Mouse (Mus musculus) ovary, adult 18-20 months (tissue): Measurements from ENCODE around the gene Pom121.

Source experiments
- DNase-seq: peaks from one replicate; pipeline ENCODE4 v3.0.0; 2022; ENCODE audit warnings: low spot score, mixed read lengths

The Pom121 gene

DNA sequence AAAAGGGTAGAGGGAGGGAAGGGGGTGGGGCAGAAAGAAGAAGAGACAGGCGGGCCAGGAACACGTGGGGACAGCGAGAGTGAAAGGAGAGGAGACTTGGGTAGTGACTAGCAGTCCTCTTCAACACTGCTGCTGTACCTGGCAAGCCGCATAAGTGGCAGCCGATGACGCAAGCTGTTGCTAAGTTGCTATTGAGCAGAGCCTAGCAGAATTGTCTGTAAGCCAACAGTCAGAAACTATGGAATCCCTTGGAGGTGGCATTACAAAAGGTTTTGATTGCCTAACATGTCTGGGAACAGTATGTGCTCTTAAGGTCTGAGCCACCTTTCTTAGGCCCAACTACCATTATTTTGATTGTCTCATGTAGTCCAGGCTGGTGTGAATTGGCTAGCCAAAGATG lies 26.0 kb downstream of the Pom121 start:
- DNase-seq = no peak

DNA sequence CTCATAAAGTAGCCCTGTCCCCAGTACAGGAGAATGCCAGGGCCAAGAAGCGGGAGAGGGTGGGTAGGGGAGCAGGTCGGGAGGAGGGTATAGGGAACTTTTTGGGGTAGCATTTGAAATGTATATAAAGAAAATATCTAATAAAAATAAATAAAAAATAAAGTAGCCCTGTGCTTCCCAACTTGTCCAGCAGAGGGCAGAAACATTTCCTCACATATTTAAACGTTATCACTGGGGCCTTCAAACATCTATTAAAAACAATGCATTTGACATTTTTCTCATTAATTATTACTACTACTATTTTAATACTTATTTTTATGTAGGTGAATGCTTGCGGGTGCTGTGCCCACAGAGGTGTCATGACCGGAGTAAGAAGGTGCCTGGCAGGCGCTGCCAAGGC lies 26.5 kb downstream of the Pom121 start:
- DNase-seq = no peak

DNA sequence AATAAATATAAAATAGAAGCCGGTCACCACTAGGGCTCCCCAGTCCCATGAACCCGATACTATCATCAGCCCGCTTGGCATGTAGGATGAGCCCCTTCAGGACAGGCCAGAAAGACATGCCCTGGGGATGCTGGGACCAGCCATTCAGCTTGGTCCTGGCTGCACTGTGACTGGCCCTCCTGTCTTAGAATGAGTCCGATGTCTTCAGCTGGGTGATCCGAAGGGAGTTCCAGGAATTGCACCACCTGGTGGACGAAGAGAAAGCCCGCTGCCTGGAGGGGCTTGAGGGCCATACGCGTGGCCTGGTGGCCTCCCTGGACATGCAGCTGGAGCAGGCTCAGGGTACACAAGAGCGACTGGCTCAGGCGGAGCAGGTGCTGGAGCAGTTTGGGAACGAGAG lies 30.8 kb downstream of the Pom121 start:
- DNase-seq = no peak

DNA sequence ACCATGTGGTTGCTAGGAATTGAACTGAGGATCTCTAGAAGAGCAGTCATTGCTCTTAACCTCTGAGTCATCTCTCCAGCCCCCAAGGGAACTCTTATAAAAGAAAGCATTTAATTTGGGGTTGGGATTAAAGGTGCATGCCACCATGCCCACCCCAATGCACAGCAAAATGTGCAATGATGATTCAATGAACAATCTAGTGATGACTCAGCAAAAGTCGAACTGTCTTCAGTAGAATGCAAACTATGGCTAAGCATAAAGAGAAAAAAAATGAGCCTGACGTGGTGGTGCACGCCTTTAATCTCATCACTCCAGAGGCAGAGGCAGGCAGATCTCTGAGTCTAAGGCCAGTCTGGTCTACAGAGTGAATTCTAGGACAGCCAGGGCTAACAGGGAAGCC lies 31.8 kb downstream of the Pom121 start:
- DNase-seq = no peak

DNA sequence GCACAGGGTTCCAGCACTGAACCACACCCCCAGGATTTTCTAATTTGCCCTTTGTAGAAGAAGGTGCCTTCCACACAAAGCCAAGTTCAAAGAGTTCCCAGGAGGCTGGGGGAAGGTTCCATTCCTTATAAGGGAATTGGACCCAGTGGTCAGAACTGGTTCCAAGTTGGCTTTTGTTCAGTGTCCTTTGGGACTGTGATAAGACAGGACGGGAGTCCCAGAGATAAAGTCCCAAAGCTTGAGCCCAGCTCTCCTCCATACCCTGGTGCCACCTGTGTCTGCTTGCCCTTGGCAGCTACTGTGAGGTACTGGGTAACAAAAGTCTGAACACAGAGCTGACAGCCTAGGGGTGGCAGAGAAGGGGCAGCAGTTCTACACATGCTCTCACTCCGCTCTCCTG lies 34.6 kb downstream of the Pom121 start:
- DNase-seq = peak; percentile 40

DNA sequence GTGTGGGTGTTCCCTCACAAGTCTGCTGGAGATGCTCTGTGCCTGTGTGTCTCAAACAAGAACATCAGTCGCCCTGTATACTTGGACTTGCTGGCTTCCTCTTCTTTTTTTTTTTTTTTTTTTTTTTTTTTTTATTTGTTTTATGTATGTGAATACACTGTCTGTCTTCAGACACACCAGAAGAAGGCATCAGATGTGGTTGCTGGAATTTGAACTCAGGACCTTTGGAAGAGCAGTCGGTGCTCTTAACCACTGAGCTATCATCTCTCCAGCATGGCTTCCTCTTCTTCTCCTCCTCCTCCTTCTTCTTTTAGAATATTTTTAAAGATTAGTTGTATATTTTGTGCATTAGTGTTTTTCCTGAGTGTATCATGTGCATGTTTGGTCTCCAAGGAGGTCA lies 36.8 kb downstream of the Pom121 start:
- peak; percentile 40 for DNase-seq

DNA sequence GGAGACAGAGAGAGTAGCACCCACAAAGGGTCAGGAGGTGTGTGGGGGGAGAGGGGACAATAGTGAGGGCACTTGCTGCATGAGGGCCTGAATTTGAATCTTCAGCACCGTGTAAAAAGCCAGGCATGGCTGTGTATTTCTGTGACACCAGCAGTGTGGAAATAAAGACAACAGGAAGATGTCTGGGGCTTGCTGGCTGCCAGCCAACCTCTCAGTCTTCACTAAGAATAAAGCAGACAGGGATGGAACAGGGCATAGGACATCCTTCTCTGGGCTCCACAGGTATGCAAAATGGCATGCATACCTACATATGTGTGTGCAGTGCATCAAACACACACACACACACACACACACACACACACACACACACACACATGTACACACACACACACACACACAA lies 38.3 kb downstream of the Pom121 start:
- DNase-seq = no peak

DNA sequence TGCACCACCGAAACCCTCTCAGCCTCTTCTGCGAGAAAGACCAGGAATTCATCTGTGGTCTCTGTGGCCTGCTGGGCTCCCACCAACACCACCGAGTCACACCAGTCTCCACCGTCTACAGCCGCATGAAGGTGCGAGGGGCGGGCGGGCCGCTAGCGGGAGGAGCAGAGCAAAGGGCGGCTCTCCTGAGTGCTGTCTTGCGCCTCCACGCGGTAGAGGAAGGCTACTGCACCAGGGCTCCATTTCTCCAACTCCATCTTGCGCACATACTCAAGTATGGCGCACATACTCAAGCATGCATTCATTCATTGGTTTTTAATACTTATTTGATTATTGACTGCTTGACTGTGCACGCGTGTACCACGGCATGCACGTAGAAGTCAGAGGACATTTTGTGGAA lies 40.8 kb downstream of the Pom121 start:
- DNase-seq = no peak

DNA sequence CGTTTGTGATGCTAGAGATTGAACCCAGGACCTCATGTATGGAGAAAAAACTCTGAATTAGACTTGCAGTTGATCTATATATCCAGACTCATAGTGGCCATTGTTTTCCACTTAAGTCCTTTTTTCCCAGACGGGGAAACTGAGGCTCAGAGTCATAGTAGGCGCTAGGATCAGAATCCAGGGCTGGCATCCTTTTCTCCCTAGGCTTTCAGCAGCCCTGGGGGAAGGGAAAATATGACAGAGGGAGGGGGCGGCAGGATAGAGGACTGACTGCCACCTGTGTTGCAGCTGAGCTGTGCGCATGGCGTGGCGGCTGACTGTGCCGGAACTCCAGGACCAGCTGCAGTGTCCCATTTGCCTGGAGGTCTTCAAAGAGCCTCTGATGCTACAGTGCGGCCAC lies 41.4 kb downstream of the Pom121 start, which contains the start of gene Trim50:
TSS of gene Trim50 (plus strand) at position 301 of the 400 bp plus-strand sequence.
- no peak for DNase-seq

DNA sequence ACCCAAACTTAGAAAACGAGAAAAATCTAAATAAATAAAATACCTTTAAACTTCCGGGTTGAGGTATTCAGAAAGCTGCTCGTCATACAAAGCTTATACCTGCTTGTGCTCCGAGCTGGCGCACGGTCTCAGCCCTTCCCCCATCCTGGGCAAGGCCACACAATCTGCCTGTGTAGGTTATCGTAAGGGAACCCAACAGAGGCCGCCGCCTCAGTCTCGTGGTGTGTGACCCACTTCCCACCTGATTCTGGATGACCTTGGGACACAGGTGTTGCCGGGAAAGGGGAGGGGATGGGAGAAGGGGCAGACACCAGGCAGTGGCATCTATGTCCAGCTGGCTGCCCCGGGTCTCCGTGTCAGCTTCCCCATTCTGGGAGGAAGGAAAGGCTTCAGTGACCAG lies 42.7 kb downstream of the Pom121 start:
- DNase-seq = no peak

DNA sequence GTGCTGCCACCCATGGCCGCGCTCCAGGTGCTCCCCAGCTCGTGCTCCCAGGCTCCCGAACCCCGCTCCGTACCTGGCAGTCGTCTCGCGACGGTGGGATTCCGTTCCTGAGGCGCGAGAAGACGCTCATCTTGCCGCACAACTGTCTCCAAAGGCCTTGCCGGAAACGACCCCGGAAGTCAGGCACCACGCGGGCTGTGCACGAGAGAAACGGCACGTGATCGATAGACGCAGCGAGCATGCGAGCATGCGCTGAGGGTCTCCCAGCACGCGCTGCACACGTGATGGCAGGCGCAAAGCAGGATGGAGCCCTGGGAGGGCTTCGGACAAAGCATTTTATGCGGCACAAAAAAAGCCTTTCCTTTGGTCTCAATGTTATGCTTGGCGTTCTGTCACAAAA lies 44.5 kb downstream of the Pom121 start, which contains the start of gene Fkbp6:
TSS of gene Fkbp6 (minus strand) at position 183 of the 400 bp plus-strand sequence.
- DNase-seq = no peak

DNA sequence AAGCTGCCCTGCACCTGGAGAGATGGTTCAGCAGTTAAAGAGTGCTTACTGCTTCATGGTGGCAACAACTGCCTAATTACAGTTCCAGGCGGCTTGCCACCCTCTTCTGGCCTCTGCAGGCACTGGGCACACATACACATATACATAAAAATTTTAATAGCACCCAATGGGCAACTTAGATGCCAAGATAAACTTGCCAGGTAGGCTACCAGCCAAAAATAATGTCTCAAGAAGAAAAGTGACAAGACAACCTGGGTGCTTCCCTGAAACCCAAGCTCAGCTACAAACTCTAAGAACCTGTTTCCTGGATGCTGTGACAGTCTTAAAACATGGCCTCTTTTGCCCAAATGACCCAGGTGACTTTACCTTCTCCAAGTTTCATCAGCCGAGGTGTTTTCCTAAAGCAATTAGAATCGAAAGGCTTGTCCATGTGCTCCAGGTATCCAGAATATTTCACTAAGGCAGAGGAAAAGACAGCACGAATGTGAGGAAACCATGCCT lies 46.8 kb downstream of the Pom121 start:
- DNase-seq = no peak

DNA sequence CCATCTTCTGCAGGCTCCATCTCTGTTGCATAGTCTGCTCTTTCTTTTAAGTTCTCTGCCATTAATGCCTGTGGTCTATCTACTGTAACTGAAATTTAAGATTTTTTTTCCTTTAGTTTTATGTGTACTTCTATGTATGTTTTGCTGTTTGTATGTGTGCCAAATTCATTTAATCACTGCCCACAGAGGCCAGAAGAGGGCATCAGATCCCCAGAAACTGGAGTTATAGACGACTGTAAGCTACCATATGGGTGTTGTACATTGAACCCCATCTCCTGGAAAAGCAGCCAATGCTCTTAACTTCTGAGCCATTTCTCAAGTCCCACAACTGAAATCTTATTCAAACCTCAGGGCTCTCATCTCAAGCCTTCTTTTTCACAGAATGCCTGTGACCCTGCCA lies 47.9 kb downstream of the Pom121 start:
- DNase-seq = no peak

DNA sequence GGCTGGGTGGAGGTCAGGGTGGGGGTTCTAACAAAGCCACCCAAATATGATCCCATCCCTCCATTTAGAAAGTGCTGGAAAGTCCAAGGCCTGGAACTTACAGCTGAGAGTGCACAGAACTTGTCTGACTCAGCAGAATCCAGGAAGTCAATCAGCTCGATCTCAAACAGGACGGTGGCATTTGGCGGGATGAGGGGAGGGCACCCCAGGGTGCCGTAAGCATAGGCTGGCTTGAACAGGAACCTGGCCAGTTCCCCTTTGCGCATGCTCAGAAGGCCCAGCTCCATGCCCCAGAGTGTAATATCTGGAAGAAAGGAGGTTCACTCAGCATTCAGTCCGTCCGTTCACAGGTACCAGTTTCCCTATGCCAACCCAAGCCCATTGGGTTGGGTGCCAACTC lies 48.4 kb downstream of the Pom121 start:
- no peak for DNase-seq

DNA sequence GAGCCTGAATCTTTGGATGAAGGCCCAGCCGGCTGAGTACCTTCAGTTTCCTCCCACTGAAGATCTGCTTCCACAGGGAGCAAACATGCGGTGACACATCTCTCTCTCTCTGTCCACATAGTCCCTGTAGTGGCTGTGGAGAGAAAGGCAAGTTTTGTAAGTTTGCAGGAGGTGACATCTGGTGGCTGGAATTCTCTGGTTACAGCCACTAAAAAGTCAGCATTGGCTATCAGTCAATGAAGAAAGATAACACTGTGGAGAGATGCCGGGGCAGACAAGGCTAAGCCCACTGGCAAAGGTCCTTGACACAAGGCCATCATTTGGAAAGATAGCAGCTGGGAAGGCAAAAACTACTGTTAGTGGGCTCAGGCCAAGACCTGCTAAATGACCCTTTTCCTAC lies 56.8 kb downstream of the Pom121 start:
- DNase-seq = peak; percentile 57

DNA sequence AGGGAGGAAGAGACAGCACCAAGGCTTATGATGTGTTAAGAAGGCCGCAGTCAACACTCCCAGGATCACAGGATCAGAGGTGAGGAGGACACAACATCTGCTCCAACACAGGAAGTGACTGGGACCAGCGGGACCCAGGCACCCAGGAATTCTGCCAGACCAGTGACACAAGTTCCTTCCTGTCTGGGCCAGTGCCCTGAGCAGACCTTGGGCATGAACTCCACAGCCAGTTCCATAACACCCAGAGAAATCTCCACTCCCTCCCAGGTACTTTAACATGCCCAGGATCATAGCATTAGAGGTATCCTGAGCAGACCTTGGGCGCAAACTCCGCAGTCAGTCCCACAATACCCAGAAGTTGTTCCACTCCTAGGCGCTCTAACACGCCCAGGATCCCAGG lies 63.2 kb downstream of the Pom121 start:
- DNase-seq = no peak

DNA sequence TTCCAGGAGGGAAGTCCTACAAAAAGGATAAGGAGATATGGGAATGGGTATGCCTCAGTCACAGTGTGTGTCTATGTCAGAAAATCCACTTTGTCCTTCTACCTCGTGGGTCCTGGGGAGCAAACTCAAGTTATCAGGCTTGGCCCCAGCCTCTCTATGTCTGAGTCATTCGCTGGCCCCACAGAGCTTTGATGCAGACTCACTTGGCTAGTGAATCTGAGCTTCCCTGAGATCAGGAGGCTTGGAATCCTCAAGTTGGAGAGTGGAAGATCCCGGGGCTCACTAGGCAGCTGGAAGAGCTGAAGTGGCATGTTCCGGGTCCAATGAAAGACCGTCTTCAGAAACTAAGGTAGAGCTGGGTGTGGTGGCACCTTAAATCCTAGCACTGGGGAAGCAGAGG lies 64.1 kb downstream of the Pom121 start:
- no peak for DNase-seq

DNA sequence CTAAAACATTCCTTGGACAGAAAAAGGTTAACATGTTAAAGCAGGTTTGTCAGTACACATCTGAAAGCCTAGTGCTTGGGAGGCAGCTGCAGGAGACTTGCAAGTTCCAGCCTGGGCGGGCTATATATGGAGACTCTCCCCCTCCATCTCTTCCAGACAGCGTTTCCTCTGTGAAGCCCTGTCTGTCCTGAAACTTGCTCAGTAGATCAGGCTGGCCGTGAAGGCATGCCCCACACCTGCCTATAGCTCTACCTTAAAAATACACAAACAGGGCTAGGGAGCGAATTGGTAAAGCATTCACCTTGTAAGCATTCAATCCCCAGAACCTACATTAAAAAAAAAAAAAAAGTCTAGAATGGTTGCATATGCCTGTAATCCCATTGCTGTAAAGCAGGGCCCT lies 64.9 kb downstream of the Pom121 start:
- DNase-seq = no peak
